Mouse (Mus musculus) T-helper 2 cell (primary cell): ENCODE data around the gene Vps45.
"Not testable (repeated sequence)": the region's sequence is repeated elsewhere in the genome, so short reads cannot be mapped to it uniquely, and the experiment has no call there.

Experiments used
- in situ Hi-C: fragments of 300-600 bp; cut with MboI, MseI; formaldehyde crosslinking; loops from one replicate; pipeline ENCODE4 v1.15.1; 2025; ENCODE audit warnings: high pct_unique_total_duplicates

Vps45 gene

GRCm38 (mm10) chr3:95977587-95977986 lies 80.7 kb downstream of the Vps45 start:
- in situ Hi-C loops = not testable (repeated sequence)

- in situ Hi-C loops = no loop called here
These were observed 81.2 kb downstream of the Vps45 start for GRCm38 (mm10) chr3:95977079-95977478.

- in situ Hi-C loops = no loop called here
These were observed 85.2 kb downstream of the Vps45 start for GRCm38 (mm10) chr3:95972873-95973634.

- in situ Hi-C loops = no loop called here
These were observed 85.9 kb downstream of the Vps45 start for GRCm38 (mm10) chr3:95972251-95972872.

- in situ Hi-C loops = not testable (repeated sequence)
These were observed 87.6 kb downstream of the Vps45 start for GRCm38 (mm10) chr3:95970661-95971060.

GRCm38 (mm10) chr3:95969277-95969676 lies 89.0 kb downstream of the Vps45 start:
- in situ Hi-C loops = no loop called here

GRCm38 (mm10) chr3:95965518-95966451 lies 92.5 kb downstream of the Vps45 start:
- in situ Hi-C loops = no loop called here

GRCm38 (mm10) chr3:95963681-95964080 lies 94.6 kb downstream of the Vps45 start:
- in situ Hi-C loops = loop anchor here (5.0 kb wide), 1 partner anchor 79 kb away; no protein-coding TSS in a partner anchor

- in situ Hi-C loops = loop anchor here (5.0 kb wide), 1 partner anchor 79 kb away; no protein-coding TSS in a partner anchor
These were observed 95.0 kb downstream of the Vps45 start for GRCm38 (mm10) chr3:95963230-95963629.

- in situ Hi-C loops = loop anchor here (5.0 kb wide), 1 partner anchor 80 kb away; no protein-coding TSS in a partner anchor
These were observed 96.1 kb downstream of the Vps45 start for GRCm38 (mm10) chr3:95962182-95962581.

GRCm38 (mm10) chr3:95959807-95960206 lies 98.5 kb downstream of the Vps45 start:
- in situ Hi-C loops = loop anchor here (5.0 kb wide), 1 partner anchor 82 kb away; no protein-coding TSS in a partner anchor

GRCm38 (mm10) chr3:95959082-95959481 lies 99.2 kb downstream of the Vps45 start:
- in situ Hi-C loops = no loop called here

GRCm38 (mm10) chr3:95957359-95958148 lies 100.7 kb downstream of the Vps45 start:
- in situ Hi-C loops = no loop called here

GRCm38 (mm10) chr3:95955318-95955717 lies 102.9 kb downstream of the Vps45 start:
- in situ Hi-C loops = no loop called here

GRCm38 (mm10) chr3:95954648-95955173 lies 103.6 kb downstream of the Vps45 start:
- in situ Hi-C loops = not testable (repeated sequence)

GRCm38 (mm10) chr3:95953522-95953921 lies 104.7 kb downstream of the Vps45 start:
- in situ Hi-C loops = no loop called here

GRCm38 (mm10) chr3:95953023-95953422 lies 105.2 kb downstream of the Vps45 start:
- in situ Hi-C loops = no loop called here

- in situ Hi-C loops = not testable (repeated sequence)
These were observed 106.7 kb downstream of the Vps45 start for GRCm38 (mm10) chr3:95951566-95951965.

- in situ Hi-C loops = no loop called here
These were observed 107.3 kb downstream of the Vps45 start for GRCm38 (mm10) chr3:95950763-95951551.
